Mouse (Mus musculus): ENCODE measurements around the gene Proser3. TPM values are rescaled to one million over a fixed set of nuclear protein-coding genes. Genes with fewer than 3 reads are reported as not detected.
"Not testable (repeated sequence)": the region's sequence is repeated elsewhere in the genome, so short reads cannot be mapped to it uniquely, and the experiment has no call there.

Gene Proser3
- polyA plus RNA-seq, 1 experiment from 2014 or later = 17.7 TPM

DNA sequence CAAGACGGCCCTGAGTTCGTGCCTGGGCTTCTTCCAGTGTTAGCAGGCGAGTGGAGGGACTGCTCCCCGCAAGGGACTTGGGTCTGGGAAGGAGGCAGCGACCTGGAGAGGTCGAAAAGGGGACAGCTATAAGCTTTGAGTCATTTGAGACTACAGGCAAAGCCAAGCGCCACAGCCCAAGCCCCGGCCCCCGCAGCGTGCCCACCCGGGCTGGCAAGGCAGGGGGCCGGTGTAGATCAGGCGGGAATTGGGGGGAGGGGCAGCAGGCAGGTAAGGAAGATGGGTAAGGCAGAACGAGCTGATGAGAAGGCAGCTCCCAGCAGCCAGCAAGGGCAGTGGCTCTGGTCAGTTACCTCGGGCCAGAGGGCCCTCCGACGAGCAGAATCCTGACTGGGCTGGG, 25.7 kb downstream of the Proser3 start:
- Histone ChIP-seq H3K27ac (replicated peaks) (peak overlapping the region; percentile 70), H3K4me1 (peaks cover 17% of the 10 kb centered on the region), H3K9me3 (no peaks in the 10 kb centered on the region), H3K36me3 (replicated peaks) (peaks cover 89% of the 10 kb centered on the region), H3K4me3 (peak overlapping the region; percentile 11), H3K27me3 (replicated peaks; ENCODE audit: low read depth, poor library complexity, severe bottlenecking) (peaks cover 33% of the 10 kb centered on the region; the same call in 1 of the 2 replicates)
- WGBS = 16% methylated on average over 17 of the region's 17 CpGs
- DNase-seq (ENCODE audit: low spot score) = no peak

DNA sequence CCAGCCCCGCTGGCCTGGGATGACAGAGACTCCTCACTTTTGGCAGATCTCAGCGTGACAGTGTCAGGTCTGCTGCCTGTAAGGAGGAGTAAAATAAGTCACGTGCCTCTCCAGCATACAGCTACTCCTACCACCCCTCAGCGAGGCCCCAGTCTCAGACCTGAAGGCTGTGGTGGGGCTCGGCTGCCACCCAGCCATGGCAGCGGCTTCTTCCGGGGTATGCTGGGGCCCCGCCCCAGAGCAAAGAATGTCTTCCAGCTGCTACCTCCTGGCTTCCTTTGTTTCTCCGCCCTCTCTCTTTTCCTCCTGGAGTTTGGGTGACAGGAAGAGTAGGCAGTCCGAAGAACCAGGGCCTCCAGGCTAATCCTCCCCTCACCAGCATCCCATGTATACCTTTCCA, 26.1 kb downstream of the Proser3 start:
- WGBS = 23% methylated on average over 10 of the region's 10 CpGs
- peak overlapping the region; percentile 11 for H3K4me3 ChIP-seq
- H3K36me3 ChIP-seq (replicated peaks) = peaks cover 85% of the 10 kb centered on the region
- no peaks in the 10 kb centered on the region for H3K9me3 ChIP-seq
- H3K27me3 ChIP-seq (replicated peaks; ENCODE audit: low read depth, poor library complexity, severe bottlenecking) = peaks cover 33% of the 10 kb centered on the region; the same call in 1 of the 2 replicates
- peak; percentile 36 for DNase-seq (ENCODE audit: low spot score)
- H3K4me1 ChIP-seq = peaks cover 20% of the 10 kb centered on the region
- H3K27ac ChIP-seq (replicated peaks) = peak overlapping the region; percentile 70

DNA sequence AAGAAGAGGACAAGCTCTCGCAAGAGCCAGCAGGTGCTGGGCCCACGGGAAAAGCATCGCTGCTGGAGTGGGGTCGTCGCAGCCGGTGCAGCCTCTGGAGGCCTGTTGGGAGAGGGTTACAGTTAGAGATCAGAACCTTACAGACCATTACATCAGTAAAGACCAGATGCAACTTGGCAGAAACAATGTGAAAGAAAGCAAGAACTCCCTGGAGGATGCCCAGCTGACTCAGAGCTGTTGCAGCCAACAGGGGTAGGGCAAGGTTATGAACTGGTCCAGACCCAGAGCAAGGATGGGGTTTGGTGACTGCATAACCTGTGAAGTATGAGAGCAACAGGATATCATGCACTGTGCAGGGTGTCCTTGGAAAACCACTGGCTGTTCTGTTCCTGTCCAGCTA, 27.6 kb downstream of the Proser3 start:
- Histone ChIP-seq H3K36me3 (replicated peaks) (peaks cover 70% of the 10 kb centered on the region), H3K9me3 (no peaks in the 10 kb centered on the region; the same call in 1 of the 2 replicates), H3K4me3 (no peak overlapping the region), H3K27ac (replicated peaks) (no peak overlapping the region), H3K4me1 (peaks cover 20% of the 10 kb centered on the region), H3K27me3 (replicated peaks; ENCODE audit: low read depth, poor library complexity, severe bottlenecking) (peaks cover 33% of the 10 kb centered on the region; the same call in 1 of the 2 replicates)
- DNase-seq (ENCODE audit: low spot score) = no peak
- 82% methylated on average over 6 of the region's 6 CpGs for WGBS

DNA sequence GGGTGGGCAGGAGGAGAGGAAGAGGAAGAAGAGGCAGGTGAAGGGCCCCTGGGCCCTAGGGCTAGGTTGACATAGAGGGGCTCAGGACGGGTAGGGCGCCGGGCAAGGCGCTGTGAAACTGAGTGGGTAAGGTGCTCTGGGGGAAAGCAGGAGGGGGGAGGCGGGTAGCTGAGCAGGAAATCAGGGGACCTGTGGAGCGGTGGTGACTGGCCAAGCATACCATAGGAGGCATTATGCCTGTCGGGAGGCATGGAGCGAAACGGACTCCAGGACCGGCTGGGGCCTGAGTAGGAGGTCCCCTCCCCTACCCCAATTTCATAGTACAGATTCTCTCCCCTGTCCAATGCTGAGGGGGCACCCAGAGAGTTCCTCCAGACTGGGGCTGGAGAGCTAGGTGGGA, 29.2 kb downstream of the Proser3 start:
- no peak for DNase-seq (ENCODE audit: low spot score)
- Histone ChIP-seq H3K4me1 (peaks cover 24% of the 10 kb centered on the region), H3K9me3 (no peaks in the 10 kb centered on the region; the same call in 1 of the 2 replicates), H3K27me3 (replicated peaks; ENCODE audit: low read depth, poor library complexity, severe bottlenecking) (peaks cover 28% of the 10 kb centered on the region; the same call in 1 of the 2 replicates), H3K36me3 (replicated peaks) (peaks cover 54% of the 10 kb centered on the region), H3K27ac (replicated peaks) (no peak overlapping the region), H3K4me3 (no peak overlapping the region)
- WGBS = 83% methylated on average over 10 of the region's 10 CpGs

DNA sequence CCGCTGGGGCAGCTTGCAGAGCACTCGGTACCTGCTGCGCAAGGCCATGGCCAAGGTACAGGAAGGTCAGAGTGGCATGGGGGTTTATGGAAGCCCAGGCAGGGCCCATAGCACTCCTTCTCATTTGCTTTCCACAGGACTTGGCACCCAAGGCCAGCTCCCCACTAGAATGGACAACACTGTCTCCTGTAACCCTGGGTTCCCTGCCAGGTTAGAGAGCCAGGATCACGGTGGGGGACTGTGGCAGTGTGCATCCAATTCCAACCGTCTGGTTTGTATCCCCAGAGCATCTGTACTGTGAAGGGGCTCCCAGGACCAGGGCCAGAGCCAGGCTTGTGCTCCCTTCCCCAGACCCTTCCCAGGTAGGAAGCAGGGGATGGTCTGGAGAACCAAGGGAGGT, 31.2 kb downstream of the Proser3 start:
- Histone ChIP-seq H3K27ac (replicated peaks) (peak overlapping the region; percentile 24; the same call in 1 of the 2 replicates), H3K4me3 (no peak overlapping the region), H3K4me1 (peaks cover 12% of the 10 kb centered on the region), H3K36me3 (replicated peaks) (peaks cover 34% of the 10 kb centered on the region), H3K9me3 (no peaks in the 10 kb centered on the region; the same call in 1 of the 2 replicates), H3K27me3 (replicated peaks; ENCODE audit: low read depth, poor library complexity, severe bottlenecking) (peaks cover 19% of the 10 kb centered on the region; the same call in 1 of the 2 replicates)
- no peak for DNase-seq (ENCODE audit: low spot score)
- WGBS = 80% methylated on average over 5 of the region's 5 CpGs

DNA sequence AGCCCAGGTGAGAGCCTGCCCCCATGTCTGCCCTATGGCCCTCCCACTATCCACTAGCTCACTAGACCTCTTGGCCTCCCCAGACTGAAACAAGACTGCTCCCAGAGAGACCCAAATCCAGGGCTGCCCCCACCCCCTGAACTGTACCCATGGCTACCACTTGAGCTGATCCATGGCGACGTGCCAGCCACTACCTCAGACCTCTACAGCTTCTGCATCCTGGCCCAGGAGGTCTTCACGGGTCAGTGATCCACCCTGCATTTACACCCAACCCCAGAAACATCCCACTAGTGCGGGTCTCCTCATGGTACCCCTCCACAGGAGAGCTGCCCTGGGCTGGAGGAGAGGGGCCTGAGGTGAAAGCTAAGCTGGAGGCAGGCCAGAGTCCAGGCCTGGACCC, 31.7 kb downstream of the Proser3 start:
- Histone ChIP-seq H3K27me3 (replicated peaks; ENCODE audit: low read depth, poor library complexity, severe bottlenecking) (peaks cover 23% of the 10 kb centered on the region), H3K9me3 (no peaks in the 10 kb centered on the region; the same call in 1 of the 2 replicates), H3K4me1 (peaks cover 10% of the 10 kb centered on the region), H3K27ac (replicated peaks) (peak overlapping the region; percentile 35; the same call in 1 of the 2 replicates), H3K4me3 (no peak overlapping the region), H3K36me3 (replicated peaks) (peaks cover 29% of the 10 kb centered on the region)
- whole genome bisulfite sequencing = 71% methylated on average over 4 of the region's 4 CpGs
- no peak for DNase-seq (ENCODE audit: low spot score)

DNA sequence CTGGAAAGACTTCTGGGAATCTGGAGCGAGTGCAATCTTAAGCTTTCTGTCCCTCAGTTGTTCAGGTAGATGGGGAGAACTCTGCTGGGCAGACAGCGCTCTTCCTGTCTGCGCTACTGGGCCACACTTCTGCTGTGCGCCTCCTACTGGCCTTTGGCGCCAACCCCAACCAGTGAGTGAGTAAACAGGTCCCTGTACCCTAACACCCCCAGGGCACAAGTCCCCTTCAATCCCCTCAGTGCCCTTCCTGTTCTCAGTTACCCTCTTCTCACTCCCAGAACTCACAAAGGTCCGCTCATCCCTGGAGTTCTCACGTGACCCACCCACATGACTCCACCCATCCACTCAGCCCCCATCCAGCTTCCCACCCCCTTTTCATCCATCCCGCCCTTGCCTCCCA, 33.8 kb downstream of the Proser3 start:
- peaks cover 10% of the 10 kb centered on the region for H3K4me1 ChIP-seq
- peaks cover 9% of the 10 kb centered on the region for H3K36me3 ChIP-seq (replicated peaks)
- H3K9me3 ChIP-seq = no peaks in the 10 kb centered on the region; the same call in 1 of the 2 replicates
- H3K27ac ChIP-seq (replicated peaks) = no peak overlapping the region
- peaks cover 16% of the 10 kb centered on the region for H3K27me3 ChIP-seq (replicated peaks; ENCODE audit: low read depth, poor library complexity, severe bottlenecking)
- no peak for DNase-seq (ENCODE audit: low spot score)
- H3K4me3 ChIP-seq = peak overlapping the region; percentile 25
- 39% methylated on average over 8 of the region's 8 CpGs for WGBS

DNA sequence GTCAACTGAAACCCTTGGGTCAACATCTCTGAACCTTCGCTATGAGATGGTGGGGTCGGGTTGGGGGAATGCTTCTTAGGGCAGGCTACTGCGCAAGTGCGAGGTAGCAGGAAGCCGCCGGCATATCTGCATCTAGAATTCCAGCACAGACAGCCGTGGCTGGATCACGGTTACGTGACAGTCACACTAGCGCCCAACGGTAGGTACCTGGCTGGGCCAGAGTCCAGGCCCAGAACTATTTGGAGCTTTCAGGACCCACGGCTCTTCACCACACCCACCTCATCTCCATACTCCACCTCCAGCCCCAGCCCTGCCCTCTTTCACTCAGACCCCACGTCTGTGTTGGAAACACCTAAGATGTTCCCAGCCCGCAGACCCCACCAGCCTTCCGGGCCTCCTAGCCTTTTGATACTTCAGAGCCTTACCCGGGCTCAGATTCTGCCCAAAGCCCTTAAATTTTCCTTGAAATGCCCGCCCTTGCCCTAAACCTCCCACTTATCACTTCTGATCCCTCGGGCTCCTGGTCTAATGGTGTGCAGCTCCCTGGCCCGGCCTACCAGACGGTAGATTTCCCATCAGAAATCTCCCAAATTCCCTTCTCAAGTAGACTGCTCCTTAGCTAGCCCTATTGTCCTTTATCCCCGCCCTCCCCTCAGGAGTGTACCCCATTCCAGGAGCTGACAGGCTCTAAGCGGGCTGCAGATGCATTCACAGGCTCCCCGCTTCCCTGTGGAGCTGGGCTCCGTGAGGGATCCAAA, 36.9 kb downstream of the Proser3 start:
- peaks cover 4% of the 10 kb centered on the region; the same call in 1 of the 2 replicates for H3K4me1 ChIP-seq
- H3K27me3 ChIP-seq (replicated peaks; ENCODE audit: low read depth, poor library complexity, severe bottlenecking) = peaks cover 8% of the 10 kb centered on the region; the same call in 1 of the 2 replicates
- H3K9me3 ChIP-seq = no peaks in the 10 kb centered on the region
- no peak for DNase-seq (ENCODE audit: low spot score)
- 56% methylated on average over 24 of the region's 24 CpGs for WGBS
- no peak overlapping the region for H3K4me3 ChIP-seq
- no peak overlapping the region for H3K27ac ChIP-seq (replicated peaks)
- H3K36me3 ChIP-seq (replicated peaks) = no peaks in the 10 kb centered on the region

DNA sequence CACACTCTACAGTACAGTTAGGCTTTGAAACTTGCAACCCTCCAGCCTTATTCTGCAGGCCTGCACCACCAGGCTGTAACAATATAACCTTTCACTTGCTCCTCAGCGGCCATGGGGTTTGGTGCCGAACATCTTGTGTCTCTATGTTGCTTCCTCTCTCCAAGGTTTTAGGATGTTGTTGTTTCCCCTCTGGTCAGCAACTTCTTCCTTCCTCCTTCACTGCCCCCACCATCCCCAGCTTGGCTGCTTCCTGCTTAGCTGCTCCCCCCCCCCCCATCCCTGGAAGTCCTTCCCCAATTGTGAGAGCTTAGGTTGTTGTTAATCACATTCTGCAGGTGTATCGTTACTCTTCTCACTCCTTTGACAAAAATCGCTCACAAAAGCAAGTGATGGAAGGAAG, 44.0 kb downstream of the Proser3 start:
- H3K9me3 ChIP-seq = no peaks in the 10 kb centered on the region
- H3K27me3 ChIP-seq (replicated peaks; ENCODE audit: low read depth, poor library complexity, severe bottlenecking) = no peaks in the 10 kb centered on the region
- no peaks in the 10 kb centered on the region for H3K36me3 ChIP-seq (replicated peaks)
- H3K4me1 ChIP-seq = no peaks in the 10 kb centered on the region
- 69% methylated on average over 4 of the region's 4 CpGs for WGBS
- no peak overlapping the region for H3K4me3 ChIP-seq
- no peak for DNase-seq (ENCODE audit: low spot score)
- no peak overlapping the region for H3K27ac ChIP-seq (replicated peaks)

DNA sequence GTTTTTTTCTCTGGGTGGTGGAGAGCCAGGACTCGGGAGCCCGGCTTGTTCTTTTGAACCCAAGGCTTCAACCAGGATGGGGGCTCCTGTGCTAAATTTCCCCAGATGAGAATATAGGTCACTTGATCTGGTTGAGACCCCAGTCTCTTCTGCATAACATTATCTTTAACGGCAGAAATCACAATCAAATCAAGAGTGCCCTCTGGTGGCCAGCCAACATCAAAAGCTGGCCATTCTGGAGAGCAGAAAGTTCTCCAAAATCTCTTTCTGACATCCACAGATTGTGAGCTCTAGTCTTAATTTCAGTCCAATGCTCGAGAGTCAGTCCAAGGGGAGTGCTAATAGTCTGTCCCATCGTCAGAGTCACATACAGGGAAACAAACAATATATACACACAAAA, 50.9 kb downstream of the Proser3 start:
- not testable (repeated sequence) for H3K27ac ChIP-seq (replicated peaks); H3K36me3 ChIP-seq (replicated peaks); H3K4me3 ChIP-seq; H3K4me1 ChIP-seq; H3K9me3 ChIP-seq; H3K27me3 ChIP-seq (replicated peaks; ENCODE audit: low read depth, poor library complexity, severe bottlenecking); DNase-seq (ENCODE audit: low spot score)
- 79% methylated on average over 5 of the region's 5 CpGs for WGBS

DNA sequence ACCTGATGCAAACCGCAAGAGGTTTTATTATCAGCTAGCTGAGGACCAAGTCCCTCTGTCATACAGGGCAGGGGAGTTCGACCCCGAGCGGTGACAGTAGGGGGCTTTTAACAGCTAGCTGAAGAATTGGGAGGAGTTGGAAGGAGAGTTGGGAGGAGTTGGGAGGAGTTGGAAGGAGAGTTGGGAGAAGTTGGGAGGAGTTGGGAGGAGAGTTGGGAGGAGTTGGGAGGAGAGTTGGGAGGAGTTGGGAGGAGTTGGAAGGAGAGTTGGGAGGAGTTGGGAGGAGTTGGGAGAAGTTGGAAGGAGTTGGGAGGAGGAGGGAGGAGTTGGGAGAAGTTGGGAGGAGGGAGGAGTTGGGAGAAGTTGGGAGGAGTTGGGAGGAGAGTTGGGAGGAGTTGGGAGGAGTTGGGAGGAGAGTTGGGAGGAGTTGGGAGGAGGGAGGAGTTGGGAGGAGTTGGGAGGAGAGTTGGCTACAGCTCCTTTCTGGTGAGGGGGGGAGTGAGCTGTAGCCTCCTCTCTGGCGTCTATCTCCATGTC, 56.5 kb downstream of the Proser3 start:
- DNase-seq (ENCODE audit: low spot score) = not testable (repeated sequence)

DNA sequence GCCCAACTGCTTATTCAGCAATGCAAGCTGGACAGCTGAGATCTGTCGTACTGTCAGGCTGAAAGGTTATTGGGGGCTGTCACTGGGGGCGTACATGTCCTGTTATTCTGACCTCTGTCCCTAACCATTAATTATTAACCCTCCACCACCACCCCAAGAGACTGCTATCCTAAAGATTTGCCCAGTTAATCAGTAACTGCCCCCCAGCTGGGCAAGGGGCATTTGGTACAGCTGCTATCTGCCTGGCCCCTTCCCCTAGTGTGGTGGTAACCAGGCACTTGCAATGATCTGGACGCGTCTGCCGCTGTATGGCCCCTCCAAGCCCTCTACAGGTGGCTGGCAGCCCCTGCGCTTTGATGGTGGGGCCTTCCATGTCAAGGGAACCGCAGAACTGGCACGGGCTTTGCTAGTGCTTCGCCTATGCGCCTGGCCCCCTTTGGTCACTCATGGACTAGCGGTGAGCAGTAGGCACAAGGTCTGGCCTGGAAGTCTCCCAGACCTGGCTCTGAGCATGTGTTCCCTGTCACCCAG, 58.6 kb downstream of the Proser3 start, which contains the start of gene Prodh2:
Prodh2 (plus strand) TSS at position 222 of the 531 bp plus-strand sequence.
- H3K27ac ChIP-seq (replicated peaks) = no peak within 1 kb of the TSS
- no peaks in the 10 kb centered on the region for H3K9me3 ChIP-seq
- peak; percentile 14 for DNase-seq (ENCODE audit: low spot score)
- 0 out of 2 replicates have a peak, but pooled peaks cover 4% of the 10 kb centered on the region for H3K27me3 ChIP-seq (replicated peaks; ENCODE audit: low read depth, poor library complexity, severe bottlenecking)
- WGBS = 59% methylated on average over 11 of the region's 11 CpGs
- no peaks in the 10 kb centered on the region for H3K36me3 ChIP-seq (replicated peaks)
- no peaks in the 10 kb centered on the region for H3K4me1 ChIP-seq
- H3K4me3 ChIP-seq = no peak within 1 kb of the TSS

More for the DNA sequence above, 56.5 kb downstream of the Proser3 start:
- H3K4me1 ChIP-seq; H3K27me3 ChIP-seq (replicated peaks; ENCODE audit: low read depth, poor library complexity, severe bottlenecking); H3K27ac ChIP-seq (replicated peaks); H3K36me3 ChIP-seq (replicated peaks); H3K4me3 ChIP-seq; H3K9me3 ChIP-seq: not testable (repeated sequence)
- 66% methylated on average over 5 of the region's 5 CpGs for WGBS
